Mouse (Mus musculus) left cerebral cortex, postnatal 14 days (tissue): Measurements from ENCODE around the gene Bnipl. TPM values are rescaled to one million over a fixed set of nuclear protein-coding genes. Genes with fewer than 3 reads are reported as not detected.

Experiments
- DNase-seq, 2 experiments: peaks; one replicate each; pipeline ENCODE4 v3.0.0; 2021 to 2022; ENCODE audit warnings: low spot score in 2 of 2, mixed read lengths in 1 of 2
- intact Hi-C: fragments of 180-260 bp; cut with DNase I; formaldehyde crosslinking; loops from one replicate; pipeline ENCODE4 v1.15.1; 2025
- long read RNA-seq, 2 experiments: library from polyadenylated mRNA; stranded (forward); transcript quantifications; one replicate each; pipeline ENCODE4 v2.0.0; 2021
- total RNA-seq, 2 experiments: library from RNA; stranded (reverse); gene quantifications; 2 replicates each; pipeline ENCODE4 v1.2.3; 2021

Gene Bnipl
- under 1 TPM in 1 of 2 experiments, not detected in 1; 0.33 TPM for total RNA-seq
- long read RNA-seq, experiment 1 = 0 reads
- long read RNA-seq, experiment 2 = 0 reads

DNA sequence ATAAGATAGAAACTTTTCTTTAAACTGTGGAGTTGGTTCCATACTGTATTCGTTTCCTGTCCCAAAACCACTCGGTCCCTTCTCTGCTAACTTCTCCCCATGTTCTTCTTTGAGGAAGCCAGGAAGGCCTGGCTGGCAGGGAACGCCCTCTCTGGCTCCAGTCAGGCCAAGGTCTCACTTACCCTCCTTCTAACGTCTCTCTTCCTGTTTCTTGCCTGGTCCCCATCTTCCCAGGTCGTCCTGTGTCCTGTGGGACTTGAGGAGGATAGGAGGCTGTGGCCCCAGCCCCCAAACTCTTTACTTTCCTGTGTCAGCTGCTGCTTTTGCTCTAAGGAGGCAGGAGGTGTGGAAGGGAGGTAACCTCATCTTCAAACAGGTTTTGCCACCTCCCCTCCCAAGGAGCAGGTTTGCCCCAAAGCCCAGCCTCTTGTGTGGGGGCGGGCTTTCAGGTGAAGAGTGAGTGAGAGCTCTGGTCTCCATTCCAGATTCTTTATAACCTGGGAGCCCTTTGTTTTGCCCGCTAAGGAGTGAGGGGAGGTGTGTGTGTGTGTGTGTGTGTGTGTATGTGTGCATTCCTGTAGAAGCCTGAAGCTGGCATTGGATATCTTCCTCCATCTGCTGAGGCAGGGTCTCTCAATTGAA, at the start of gene Bnipl:
TSS of gene Bnipl (minus strand) at position 411 of the 642 bp plus-strand sequence.
- intact Hi-C loops = no loop called here
- DNase-seq = no peak

DNA sequence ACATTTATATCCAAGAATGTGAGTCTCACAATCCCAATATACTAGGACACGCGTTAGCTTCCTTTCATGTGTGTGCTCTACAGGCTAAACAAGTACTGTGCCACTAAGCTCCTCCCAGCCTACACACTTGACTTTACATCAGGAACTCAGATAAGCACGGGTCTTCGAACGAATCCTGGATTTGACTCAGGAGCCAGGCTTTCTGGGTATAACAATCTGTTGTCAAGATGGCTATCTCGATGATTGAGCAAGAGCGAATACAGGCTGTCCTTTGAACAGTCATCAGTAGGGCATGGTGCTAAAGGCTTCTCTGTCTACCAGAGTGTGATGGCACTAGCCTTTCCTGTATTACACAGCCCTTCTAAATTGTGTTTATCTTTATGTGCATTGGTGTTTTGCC, 47.0 kb upstream of the Bnipl start:
- intact Hi-C loops = no loop called here
- no peak for DNase-seq

DNA sequence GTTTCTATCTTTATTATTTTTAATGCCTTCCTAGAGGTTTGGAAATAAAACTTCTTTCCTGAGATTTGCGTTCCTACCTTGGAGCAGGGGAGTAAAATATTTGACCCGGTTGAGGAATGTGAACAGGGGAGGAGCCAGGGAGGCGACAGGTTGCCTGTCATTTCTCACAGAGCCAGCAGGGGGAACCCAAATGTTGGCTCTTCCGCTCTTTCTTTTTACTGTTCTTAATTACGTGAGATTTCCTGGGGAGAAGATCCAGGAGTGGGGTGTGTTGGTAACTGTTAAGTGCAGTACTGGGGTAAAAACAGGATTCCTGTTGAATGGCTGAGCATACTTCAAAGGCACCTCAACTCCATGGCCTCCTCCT, 45.1 kb upstream of the Bnipl start:
- peak in 1 of 2 experiments; percentile 46 for DNase-seq
- intact Hi-C loops = no loop called here

DNA sequence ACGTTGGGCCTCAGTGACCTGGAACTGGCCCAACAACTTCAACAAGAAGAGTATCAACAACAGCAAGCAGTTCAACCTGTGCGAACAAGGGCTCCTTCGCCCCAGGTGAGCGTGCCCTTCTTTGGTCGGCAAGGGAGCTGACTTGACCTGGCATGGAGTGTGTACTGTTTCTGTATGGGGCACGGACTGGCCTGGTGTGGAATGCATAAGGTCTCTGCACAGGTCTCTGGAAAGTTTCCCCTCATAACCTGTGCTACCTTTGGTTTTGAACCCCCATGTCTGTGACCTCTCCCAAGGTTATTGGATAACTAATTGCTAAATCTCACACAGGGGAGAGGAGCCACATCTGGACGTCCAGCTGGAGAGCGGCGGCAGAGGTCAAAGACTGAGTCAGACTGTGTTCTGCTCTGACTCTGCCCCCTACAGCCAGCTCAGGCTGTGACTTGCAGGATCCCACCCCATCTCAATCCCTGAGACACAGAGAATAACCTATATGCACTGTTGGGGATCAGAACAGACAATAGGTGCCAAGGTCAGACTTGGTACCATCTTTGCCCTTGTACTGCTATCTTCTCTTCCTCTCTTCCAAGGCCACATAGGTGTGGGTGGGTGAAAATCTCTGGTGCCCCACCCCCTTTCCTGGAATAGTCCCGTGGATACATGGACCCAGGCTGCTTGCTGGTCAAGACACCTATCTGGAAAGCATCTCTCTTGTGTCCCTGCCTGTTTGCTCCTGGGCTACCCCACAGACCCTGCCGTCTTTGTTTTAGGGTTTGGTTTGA, 44.5 kb upstream of the Bnipl start:
- intact Hi-C loops = no loop called here
- no peak for DNase-seq

DNA sequence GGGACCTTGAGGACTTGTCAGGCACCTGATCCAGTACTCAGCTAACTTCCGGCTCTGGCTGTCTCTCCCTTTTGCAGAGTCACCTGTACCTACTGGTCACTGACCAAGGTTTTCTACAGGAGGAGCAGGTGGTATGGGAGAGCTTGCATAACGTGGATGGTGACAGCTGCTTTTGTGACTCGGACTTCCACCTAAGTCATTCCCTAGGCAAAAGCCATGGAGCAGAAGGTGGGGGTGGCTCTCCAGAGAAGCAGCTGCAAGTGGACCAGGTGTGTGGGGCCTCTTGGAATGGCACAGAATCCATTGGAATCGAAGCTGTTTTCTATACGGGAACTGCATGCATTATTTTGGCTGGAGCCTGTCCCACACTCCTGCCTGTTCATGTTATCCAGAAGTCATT, 43.7 kb upstream of the Bnipl start:
- intact Hi-C loops = no loop called here
- no peak for DNase-seq

DNA sequence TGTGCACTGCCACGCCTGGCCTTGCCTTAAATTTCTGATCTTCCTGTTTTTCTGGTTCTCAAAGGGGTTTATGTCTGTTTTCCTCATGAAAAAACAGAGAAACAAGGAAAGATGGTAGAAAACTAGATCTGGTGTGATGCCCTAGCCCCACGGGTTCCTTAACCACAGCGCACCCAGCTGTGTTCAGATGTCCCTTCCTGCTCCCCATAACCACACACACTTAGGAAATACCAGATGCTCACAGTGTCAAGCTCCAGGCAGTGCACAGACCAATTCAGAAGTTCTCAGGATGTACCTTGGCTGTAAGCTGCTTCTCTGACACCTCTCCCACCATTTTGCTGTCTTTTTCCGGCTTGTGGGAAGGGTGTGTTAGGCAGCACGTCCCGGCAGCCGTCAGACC, 43.3 kb upstream of the Bnipl start:
- intact Hi-C loops = no loop called here

DNA sequence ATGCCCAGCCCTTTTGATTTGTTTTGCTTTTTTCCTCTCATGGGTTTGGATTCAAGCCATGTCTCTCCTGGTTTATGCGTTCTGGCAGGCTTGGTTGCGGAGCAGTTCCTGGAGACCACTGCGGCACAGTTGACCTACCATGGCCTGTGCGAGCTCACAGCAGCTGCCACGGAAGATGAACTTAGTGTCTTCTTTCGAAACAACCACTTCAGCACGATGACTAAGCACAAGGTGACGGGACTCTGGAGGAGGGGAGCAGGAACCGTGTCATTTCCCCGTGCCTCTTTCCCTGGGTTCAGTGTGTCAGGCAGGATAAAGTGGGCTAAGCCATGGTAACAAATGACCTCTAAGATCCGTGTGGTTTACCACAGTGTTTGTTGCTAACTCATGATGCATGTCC, 42.5 kb upstream of the Bnipl start:
- DNase-seq = no peak
- intact Hi-C loops = no loop called here

More for the DNA sequence above, 43.3 kb upstream of the Bnipl start:
- no peak for DNase-seq

DNA sequence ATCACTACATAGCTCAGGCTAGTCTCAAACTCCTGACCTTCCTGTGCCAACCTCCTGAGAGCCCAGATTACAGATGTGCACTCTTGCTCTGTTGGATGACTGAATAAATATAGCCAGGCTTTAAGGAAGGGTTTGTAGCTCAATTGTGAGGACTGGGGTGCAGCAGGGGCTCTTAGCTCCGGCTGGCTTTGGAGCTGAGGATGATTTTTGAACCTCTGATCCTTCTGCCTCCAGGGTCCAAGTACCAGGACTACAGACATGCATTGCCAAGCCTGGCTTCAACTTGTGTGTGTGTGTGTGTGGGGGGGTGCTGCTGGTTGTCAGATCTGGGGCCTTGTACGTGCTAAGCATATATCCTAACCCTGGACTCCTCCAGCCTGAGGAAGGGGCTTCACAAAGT, 41.9 kb upstream of the Bnipl start:
- DNase-seq = no peak
- intact Hi-C loops = no loop called here

DNA sequence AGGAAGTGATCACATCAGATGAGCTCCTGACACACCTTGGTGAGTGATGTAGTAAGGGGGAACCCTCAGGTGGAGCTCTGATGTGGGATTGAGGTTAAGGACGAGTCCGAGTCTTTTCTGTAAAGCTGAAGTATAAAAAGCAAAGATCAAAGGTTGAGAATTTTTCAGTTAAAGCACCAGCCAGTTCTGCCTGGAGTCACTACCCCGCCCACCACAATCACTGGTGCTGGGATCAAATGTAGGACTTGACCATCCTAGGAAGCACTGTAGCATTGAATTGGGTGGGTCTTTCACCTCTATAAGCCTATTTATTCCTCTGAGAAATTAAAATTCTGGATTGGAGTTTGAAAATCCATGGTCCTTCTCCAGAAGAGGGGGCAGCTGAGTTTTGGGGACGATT, 40.0 kb upstream of the Bnipl start:
- intact Hi-C loops = no loop called here
- no peak for DNase-seq

DNA sequence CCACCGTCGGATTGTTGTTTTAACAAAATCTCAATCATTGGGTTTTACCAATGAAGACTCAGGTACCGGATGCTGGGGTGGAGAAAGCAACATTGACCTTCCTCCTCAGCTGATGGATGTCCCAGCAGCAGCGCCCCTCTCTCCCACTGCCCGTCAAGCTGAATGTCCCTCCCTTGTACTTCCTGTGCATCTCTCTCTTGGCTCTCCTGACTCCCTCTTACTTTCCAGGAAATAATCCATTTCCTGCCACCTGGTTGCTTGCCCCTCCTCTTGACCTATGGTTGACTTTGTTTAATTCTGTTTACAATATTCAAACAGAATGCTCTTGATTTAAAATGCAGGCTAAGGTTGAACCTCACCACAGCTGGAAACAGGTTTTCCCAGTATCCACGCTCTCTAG, 39.2 kb upstream of the Bnipl start:
- intact Hi-C loops = no loop called here
- DNase-seq = no peak

DNA sequence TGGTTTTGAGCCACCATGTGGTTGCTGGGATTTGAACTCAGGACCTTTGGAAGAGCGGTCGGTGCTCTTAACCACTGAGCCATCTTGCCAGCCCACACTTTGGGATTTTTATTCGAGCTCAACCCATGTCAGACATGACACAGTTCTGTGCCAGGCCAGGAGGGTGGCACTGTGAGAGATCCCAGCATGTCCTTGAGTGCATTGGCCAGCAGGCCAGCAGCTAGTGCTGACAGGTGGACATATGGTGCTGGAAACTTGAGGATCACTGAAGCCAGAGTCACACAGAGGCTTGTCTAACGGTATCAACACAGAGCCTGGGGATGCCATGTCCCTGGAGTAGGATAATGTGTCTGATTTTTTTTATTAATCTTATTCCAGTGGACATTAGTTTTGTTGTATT, 38.4 kb upstream of the Bnipl start:
- DNase-seq = no peak
- intact Hi-C loops = no loop called here

DNA sequence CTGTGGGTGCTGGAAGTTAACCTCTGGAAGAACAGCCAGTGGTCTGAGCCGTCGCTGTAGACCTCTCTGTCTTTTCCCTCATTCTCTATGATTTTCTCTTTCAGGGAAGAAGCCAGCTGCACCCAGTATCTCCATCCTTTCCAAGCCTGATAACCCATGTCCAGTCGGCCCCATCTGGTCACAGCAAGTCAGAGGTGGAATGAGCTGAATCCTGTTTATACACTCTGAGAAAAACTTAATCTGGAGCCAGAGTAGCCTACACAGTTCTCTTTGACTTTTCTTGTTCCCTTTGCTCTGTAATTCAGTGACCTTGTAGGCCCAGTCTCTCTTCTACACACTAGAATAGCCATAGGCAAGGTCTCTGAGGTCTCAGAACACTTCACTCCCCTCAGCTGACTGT, 36.5 kb upstream of the Bnipl start:
- no peak for DNase-seq
- intact Hi-C loops = no loop called here

DNA sequence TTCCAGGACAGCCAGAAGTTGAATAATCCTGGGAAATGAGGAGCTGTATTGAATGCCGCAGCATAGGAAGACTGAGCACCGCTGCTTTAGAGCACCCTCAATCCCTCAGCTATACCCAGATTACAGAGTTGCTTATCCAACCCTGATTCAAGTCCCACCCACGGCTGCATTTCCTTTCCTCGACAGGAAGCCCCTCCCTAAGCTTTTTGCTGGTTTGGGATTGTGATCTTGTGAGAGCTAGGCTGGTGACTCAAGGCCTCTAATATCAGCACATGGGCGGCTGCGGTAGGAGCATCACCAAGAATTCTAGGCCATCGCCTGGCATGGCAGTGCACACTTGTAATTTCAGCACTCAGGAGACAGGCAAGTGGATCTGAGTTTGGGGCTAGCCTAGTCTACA, 35.5 kb upstream of the Bnipl start:
- DNase-seq = no peak
- intact Hi-C loops = no loop called here

DNA sequence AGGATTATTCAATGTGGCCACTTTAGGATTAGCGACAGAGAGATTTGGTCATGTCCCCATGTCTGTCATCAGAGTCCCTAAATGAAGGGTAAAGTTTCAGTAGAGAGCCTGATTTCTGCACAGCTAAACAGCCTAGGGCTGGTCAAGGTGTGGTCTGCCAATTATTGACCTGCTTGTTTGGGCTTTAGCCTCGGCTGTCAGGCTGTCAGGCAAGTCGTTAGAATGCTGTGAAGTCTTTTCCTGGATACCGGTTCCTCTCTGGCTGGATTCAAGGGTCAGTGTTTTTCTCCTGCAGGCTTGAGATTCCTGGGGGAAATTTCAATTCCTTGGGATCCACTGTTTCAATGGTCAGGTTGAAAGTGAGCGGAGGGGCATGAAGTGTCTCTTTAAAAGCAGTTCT, 35.0 kb upstream of the Bnipl start:
- intact Hi-C loops = no loop called here
- no peak for DNase-seq

DNA sequence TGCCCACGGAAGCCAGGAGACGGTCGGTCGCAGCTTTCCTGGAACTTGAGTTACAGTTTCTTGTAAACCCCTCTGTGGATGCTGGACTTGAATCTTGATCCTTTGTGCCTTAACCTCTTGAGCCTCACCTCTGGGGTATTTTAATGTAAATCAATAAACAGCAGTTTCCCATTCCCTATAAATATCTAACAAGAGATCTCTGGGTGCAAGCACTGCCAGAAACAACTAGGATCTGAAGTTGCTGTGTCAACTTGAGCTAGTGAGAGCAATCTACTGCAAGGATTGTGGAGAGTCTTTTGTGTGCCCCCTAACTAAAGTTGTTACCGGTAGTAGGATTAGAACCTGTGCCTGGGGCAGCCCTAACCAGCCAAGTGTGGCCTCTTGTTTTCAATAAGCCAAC, 34.4 kb upstream of the Bnipl start:
- DNase-seq = no peak
- intact Hi-C loops = no loop called here

DNA sequence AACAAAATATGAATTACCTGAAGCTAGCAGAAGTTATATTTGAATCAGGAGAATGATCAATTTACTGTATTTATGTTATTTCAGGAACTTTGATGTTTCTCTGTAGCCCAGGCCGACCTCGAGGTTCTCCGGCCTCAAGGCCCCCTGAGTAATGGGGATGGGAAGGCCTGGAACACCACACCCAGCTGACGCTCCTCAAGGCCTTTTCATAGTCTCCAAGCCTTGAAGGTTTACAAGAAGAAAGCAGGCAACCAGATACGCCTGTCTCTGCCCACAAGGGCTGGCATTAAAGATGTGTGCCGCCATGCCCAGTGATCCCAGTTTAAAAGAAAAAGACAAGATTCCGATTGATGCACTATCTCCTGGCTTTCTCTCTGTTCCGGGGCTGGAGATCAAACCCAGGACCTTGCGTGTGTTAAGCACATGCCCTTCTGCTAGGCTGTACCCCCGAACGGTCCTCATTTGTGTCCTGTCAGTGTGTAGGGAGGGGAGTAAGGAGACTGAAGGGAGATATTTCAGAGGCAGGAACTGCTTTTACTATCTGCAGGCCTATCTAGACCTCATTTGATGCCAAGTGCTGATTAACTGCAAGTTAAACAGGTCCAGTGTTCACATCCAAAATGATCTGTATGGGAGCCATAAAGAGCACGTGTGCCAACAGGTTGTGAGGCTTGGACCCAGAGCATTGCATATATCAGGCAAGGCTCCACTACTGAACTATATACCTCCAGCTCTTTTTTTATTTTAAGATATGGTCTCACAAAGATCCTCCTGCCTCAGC, 33.7 kb upstream of the Bnipl start:
- intact Hi-C loops = loop anchor here (5.0 kb wide), 2 partner anchors 33 to 57 kb away; partner anchors contain the start of gene Cdc42se1
- no peak for DNase-seq

DNA sequence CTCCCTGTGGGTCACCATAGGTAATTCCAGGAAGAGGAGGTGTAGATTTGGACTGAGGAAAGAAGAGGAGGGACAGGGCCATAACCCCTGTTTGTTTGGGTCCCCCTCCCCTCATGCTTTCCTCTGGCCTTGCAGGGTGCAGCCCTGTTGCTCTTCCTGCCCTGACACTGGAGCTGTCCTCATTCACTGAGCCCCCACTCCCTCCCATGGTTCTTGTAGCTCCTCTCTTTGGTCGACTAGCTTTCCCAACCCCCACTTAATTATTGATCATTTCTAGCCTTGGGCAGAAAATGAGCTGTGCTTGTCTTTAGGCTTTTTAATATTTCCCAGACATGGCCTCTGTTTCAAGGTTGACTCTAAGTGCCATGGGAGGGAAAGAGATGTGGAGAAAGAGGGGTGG, 33.1 kb upstream of the Bnipl start:
- intact Hi-C loops = loop anchor here (5.0 kb wide), 2 partner anchors 33 to 57 kb away; partner anchors contain the start of gene Cdc42se1
- DNase-seq = no peak

DNA sequence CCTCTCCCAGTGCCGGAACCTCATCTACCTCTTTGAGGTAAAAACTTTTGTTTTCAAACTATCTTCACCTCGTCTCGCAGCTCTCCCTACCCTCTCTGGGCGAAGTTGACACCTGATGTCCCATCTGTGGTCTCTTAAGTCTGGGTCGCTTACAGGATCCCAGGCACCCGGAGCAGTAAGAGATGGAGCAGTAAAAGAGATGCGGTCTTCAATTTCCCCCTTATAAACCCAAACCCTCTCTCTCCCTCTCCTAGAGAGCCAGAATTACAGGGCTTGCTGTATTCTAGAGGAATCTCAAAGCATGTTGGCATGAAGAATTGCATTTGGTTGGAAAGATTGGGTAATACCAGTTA, 32.6 kb upstream of the Bnipl start:
- intact Hi-C loops = loop anchor here (5.0 kb wide), 2 partner anchors 34 to 56 kb away; partner anchors contain the start of gene Cdc42se1
- DNase-seq = no peak

DNA sequence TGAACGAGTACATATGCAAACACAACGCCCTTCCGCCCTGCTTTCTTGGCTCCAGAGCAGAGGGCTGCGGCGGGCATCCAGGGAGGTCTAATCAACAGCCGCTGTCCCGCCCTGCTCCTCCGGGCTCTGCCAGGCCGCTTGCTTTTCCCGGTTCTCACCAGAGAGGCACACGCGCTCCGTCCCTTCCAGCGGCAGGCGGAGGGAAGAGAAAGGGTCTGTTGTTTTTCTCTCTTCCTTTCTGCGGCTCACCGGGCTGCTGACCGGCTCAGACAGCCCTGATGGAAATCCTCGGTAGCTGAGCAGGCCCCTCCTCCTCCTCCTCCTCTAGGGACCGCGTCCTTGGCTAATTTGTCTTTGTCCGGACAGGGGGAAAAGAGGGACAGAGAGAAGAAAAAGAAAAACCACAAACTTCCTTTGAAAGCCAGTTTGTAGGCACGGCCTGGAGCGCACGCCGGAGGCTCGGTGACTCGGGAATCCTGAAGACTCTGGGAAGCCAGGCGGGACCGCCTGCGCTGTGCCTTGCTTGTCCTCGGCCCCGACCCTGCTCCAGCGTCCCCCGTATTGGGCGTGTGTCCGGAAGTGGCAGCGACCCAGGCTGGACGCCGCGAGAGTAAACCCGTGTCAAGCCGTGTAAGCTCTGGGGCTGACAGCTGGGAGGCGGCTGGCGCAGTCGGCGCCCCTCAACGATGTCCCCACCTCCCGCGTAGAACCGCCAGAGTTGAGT, 32.0 kb upstream of the Bnipl start:
- DNase-seq = peak; percentile 64 to 72
- intact Hi-C loops = loop anchor here (5.0 kb wide), 2 partner anchors 34 to 56 kb away; partner anchors contain the start of gene Cdc42se1
